In genomic region chr4:58079631-58080030, GRCm38 (mm10) we compare ENCODE assay signal across 8 mouse cellular contexts.
DNase-seq lines count a peak whose midpoint lies in the region; ATAC-seq lines count a peak whose summit lies in the region.

No protein-coding gene starts in this region.

- H3K36me3 ChIP-seq in embryonic facial prominence, embryonic 11.5 days (replicated peaks; ENCODE audit: control insufficient read depth, insufficient read depth, low read depth, low read length) = no peaks in the 10 kb centered on the region
- H3K36me3 ChIP-seq in stomach, embryonic 15.5 days = no peaks in the 10 kb centered on the region

- peak; percentile 39 for DNase-seq in layer of hippocampus, adult 11-12 months (ENCODE audit: low spot score)
- DNase-seq in layer of hippocampus, adult 9-11 months = no peak
- peak; percentile 63 for DNase-seq in adrenal gland, postnatal 14 days
- peak; percentile 72 for DNase-seq in embryonic facial prominence, embryonic 11.5 days (ENCODE audit: low spot score)
- DNase-seq in layer of hippocampus, postnatal 10 days (ENCODE audit: low spot score in 2 of 2) = peak; percentile 55 to 59

- ATAC-seq in embryonic facial prominence, embryonic 11.5 days (replicated peaks; ENCODE audit: insufficient number of reproducible peaks, low FRiP score, low TSS enrichment, low read depth) = no peak
- peak; percentile 50 to 55; a peak in 1 of 4 replicates for ATAC-seq in hematopoietic stem cell, adult 5-6 weeks (replicated peaks in 1 of 2; ENCODE audit: insufficient read depth in 1 of 2, low FRiP score in 2 of 2, low TSS enrichment in 1 of 2, low read depth in 1 of 2, poor library complexity in 2 of 2, severe bottlenecking in 2 of 2)
- peak; percentile 82 for ATAC-seq in megakaryocyte-erythroid progenitor cell, adult 5-6 weeks (replicated peaks; ENCODE audit: low FRiP score, low TSS enrichment, poor library complexity, severe bottlenecking)
- ATAC-seq in stomach, embryonic 15.5 days (ENCODE audit: insufficient read depth, low FRiP score, low read depth) = no peak

- H3K9ac ChIP-seq in embryonic facial prominence, embryonic 11.5 days (replicated peaks; ENCODE audit: low read length) = no peak overlapping the region
- H3K9ac ChIP-seq in stomach, embryonic 15.5 days = no peak overlapping the region

- no peak overlapping the region for H3K4me2 ChIP-seq in embryonic facial prominence, embryonic 11.5 days (ENCODE audit: low read depth, low read length)
- H3K4me2 ChIP-seq in stomach, embryonic 15.5 days = 0 out of 2 replicates have a peak overlapping the region, but pooled peaks have one; percentile 27

- WGBS in embryonic facial prominence, embryonic 11.5 days = 30% methylated on average over 10 of the region's 10 CpGs
- 29% methylated on average over 10 of the region's 10 CpGs for WGBS in stomach, embryonic 15.5 days

- H3K4me3 ChIP-seq in embryonic facial prominence, embryonic 11.5 days (ENCODE audit: low read depth, low read length) = no peak overlapping the region
- H3K4me3 ChIP-seq in stomach, embryonic 15.5 days (replicated peaks) = no peak overlapping the region

- H3K27me3 ChIP-seq in embryonic facial prominence, embryonic 11.5 days (ENCODE audit: control insufficient read depth, insufficient read depth, low read length) = no peaks in the 10 kb centered on the region
- no peaks in the 10 kb centered on the region for H3K27me3 ChIP-seq in stomach, embryonic 15.5 days (replicated peaks)

- no peak overlapping the region for H3K27ac ChIP-seq in embryonic facial prominence, embryonic 11.5 days (replicated peaks; ENCODE audit: low read depth, low read length)
- no peak overlapping the region for H3K27ac ChIP-seq in stomach, embryonic 15.5 days

- no peaks in the 10 kb centered on the region for H3K4me1 ChIP-seq in embryonic facial prominence, embryonic 11.5 days (ENCODE audit: control insufficient read depth, insufficient read depth, low read length)
- no peaks in the 10 kb centered on the region for H3K4me1 ChIP-seq in stomach, embryonic 15.5 days

- H3K9me3 ChIP-seq in embryonic facial prominence, embryonic 11.5 days (replicated peaks; ENCODE audit: control insufficient read depth, low read length) = no peaks in the 10 kb centered on the region
- no peaks in the 10 kb centered on the region for H3K9me3 ChIP-seq in stomach, embryonic 15.5 days

Comparison
In these comparisons a context has a peak if more than half of its experiments do, and no peak if none do; other contexts are left out.
1. ATAC-seq: peak in hematopoietic stem cell, adult 5-6 weeks (2 of 2) and megakaryocyte-erythroid progenitor cell, adult 5-6 weeks (single experiment); none in embryonic facial prominence, embryonic 11.5 days (single experiment) and stomach, embryonic 15.5 days (single experiment).